Mouse (Mus musculus): Measurements from ENCODE around the gene Ctss. TPM values are rescaled to one million over a fixed set of nuclear protein-coding genes. Genes with fewer than 3 reads are reported as not detected.
A peak's percentile ranks its signal among the peaks of the same experiment; 100 is the strongest.

Ctss gene
- total RNA-seq (2021) = 10 to 100 TPM; 55.6 to 57.8 TPM

DNA sequence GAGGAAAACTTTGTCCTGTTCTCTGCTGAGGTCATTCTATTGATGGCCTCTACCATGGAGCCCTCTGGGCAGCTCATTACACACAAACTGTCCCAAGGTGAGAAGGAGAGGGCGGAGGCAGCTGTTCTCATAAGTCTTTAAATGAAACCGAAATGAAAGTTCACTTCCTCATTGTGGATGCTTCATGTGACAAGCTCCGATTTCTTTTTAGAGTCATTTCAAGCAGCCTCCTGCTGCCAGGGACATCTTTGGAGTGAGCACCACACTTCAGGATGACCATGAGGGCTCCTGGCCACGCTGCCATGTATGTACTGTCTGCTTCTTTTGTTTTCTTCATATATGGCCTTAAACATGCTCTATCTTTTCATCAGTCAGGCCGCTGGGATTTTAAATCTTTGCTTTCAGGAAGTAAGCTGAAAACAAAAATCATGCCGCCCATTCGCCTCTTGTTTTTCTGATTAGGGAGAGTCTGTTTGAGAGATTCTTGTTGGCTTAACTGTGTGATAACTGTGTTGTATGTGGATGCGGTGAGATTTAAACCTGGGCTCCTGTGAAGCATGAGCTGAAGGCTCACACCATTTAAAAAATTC lies at the start of gene Ctss:
Gene Ctss (plus strand): TSS at position 165 of the 590 bp plus-strand sequence.
- intact Hi-C loops (cut with DNase I) = no loop called here

DNA sequence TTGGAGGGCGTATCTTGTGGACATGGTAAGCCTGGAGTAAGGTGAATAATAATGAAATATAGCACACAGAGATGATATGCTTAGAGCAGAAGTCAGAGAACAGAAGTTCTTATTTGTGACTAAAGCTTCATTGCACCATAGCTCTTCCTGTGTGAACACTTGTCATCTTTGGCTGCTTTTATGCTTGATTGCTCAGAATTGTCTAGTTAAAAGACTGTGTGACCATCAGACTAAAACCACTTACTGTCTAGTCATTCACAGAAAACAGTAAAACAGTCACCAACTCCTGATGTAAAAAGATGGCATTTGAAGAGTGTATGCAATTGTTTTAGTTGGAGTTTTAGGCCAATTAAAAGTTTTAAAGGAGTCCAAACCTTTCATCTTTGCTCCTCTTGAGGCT lies 47.6 kb upstream of the Ctss start:
- intact Hi-C loops (cut with DNase I) = no loop called here
- DNase-seq (ENCODE audit: low spot score in 2 of 2) = no peak

More for the DNA sequence above, at the start of gene Ctss:
- DNase-seq (ENCODE audit: low spot score in 2 of 2) = no peak

DNA sequence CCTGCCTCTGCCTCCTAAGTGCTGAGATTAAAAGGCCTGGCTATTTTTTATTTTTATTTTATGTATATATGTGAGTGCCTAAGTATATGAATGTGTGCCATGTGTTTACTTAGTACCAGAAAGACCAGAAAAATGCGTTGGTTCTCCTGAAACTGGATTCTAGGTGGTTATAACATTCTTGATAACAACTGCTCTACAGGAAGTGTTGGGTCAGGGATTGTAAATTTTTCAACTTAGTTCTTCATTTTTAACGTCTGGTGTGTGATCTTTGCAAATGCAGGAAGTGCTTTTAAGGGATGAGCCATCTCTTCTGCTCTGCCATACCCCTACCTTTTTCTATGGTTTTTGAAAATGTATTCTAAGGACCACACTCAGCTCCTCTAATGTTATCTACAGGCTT lies 40.2 kb upstream of the Ctss start:
- intact Hi-C loops (cut with DNase I) = no loop called here
- no peak for DNase-seq (ENCODE audit: low spot score in 2 of 2)

DNA sequence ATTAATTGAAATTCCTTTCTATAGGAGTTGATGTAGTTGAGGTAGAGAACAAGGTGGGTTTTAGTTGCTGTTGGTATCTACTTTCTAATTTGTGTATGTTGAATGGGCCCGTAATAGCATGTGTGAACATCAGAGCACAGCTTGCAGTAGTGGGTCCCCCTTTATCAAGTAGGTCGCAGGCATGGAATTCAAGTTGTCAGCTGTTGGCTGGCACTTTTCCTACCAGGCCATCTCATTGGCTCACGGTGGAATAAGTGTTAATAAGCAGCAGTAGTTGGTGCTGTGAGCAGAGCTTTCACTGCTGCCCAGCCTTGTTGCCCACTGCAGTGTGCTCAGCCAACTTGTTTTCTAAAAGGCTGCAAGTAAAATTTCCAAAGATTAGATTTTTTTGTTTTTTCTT lies 37.9 kb upstream of the Ctss start:
- no peak for DNase-seq (ENCODE audit: low spot score in 2 of 2)
- intact Hi-C loops (cut with DNase I) = no loop called here

DNA sequence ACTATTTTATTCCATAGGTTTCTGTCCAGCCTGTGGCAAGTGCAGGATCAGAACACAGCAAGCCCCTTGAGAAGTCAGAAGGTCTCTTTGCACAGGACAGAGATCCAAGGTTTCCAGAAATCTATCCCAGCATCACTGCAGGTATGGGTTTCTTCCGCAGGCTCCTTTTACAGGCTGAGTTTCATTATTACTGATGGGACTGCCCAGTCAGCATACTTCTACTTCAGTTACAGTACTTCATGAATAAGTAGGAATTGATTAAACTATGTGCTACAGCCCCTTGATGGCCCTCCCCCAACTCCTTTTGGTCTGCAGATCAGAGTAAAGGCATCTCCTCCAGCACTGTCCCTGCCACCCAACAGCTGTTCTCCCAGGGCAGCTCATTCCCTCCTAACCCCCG lies 36.3 kb upstream of the Ctss start:
- intact Hi-C loops (cut with DNase I) = no loop called here
- no peak for DNase-seq (ENCODE audit: low spot score in 2 of 2)

DNA sequence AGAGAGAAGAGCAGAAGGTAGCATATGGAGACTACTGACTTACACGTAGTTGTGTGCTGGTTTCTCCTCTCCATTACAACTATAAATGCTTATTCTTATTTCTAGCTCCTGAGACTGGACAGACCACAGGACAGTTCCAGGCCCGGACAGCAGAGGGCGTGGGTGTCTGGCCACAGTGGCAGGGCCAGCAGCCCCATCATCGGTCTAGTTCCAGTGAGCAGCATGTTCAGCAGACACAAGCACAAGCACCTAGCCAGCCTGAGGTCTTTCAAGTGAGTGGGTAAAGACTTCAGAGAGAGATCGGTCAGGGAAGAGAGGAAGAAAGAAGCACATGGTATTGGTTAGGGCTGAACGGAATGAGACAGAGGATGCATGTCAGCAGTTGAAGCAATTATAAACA lies 32.2 kb upstream of the Ctss start:
- peak; percentile 32 to 53 for DNase-seq (ENCODE audit: low spot score in 2 of 2)

DNA sequence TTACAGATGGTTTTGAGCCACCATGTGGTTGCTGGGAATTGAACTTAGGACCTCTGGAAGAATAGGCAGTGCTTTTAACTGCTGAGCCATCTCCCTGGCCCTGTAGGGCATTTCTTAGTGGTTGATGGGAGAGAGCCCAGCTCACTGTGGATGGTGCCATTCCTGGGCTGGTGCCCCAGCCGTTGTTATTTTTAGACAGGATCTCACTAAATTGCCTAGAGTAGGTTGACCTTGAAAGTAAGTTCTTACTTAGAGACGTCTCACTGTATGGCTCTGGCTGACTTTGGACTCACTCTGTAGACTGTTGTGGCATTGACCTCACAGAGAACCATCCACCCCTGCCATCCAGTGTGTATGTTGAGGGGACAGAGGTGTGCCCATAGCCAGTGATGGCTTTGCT lies 28.4 kb upstream of the Ctss start:
- intact Hi-C loops (cut with DNase I) = no loop called here
- DNase-seq (ENCODE audit: low spot score in 2 of 2) = no peak

More for the DNA sequence above, 32.2 kb upstream of the Ctss start:
- intact Hi-C loops (cut with DNase I) = no loop called here

DNA sequence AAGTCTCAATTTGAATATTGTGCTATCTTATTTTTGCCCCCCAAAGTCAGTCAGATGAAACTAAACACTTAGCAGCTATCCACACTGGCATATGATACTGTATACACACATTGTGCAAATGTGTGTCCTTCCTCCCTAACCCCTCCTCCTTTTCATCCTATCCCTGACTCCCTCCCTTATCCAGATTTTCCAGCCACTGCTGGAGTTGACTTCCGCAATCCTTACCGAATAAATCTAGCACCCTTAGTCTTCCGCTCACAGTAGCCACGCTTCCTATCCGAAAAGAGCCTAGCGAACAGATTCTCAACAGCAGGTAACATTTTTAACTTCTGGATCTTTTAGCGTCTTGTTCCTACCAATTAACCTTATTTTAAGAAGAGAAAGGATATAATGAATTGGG lies 27.6 kb upstream of the Ctss start, which contains the start of gene Ctsk:
Gene Ctsk (plus strand): TSS at position 233 of the 400 bp plus-strand sequence.
- no peak for DNase-seq (ENCODE audit: low spot score in 2 of 2)

DNA sequence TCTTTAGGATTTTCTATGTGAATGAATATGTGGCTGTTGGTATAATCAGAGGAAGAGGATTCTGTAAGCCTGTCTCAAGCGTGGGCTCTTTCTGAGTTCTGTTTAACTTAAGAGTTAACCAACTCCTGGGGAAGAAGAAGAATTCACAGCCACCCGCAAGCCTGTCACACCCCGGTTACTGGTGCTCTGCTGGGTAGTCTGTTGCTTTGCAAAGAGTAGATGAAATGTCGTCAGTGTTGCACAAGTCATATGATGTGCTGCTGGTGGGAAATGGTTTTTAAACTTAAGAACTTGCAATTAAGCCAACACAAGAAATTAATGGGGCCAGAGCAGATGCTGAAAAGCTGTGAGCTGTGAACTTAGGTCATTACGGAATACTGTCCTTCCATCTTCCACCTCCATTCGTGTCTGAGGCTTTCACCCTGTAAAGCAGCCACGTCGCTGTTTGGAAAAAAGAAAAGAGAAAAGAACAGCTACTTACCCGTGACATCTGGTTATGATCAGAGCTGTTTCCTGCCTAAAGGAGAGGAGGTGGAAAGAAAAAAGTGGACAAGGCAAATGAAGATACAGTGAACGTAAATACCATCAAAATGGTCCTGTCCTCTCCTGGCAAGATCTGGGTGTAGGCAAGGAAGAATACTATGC lies 27.0 kb upstream of the Ctss start:
- peak; percentile 27 to 40 for DNase-seq (ENCODE audit: low spot score in 2 of 2)
- intact Hi-C loops (cut with DNase I) = no loop called here

More for the DNA sequence above, 27.6 kb upstream of the Ctss start, which contains the start of gene Ctsk:
- intact Hi-C loops (cut with DNase I) = no loop called here

DNA sequence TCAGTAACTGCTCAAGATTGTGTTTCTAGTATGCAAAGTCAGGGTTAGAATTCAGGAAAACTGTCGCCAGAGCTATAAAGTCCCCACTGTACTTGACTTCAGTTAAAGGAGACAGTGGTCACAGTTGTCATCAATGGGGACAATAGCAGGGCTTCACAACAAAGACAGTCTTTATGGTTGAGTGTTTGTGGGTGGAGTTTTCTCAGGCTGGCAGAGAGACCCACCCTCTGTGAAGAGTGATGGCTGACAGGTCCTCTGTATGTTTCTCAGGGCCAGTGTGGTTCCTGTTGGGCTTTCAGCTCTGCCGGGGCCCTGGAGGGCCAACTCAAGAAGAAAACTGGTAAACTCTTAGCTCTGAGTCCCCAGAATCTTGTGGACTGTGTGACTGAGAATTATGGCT lies 24.3 kb upstream of the Ctss start:
- DNase-seq (ENCODE audit: low spot score in 2 of 2) = no peak
- intact Hi-C loops (cut with DNase I) = no loop called here

DNA sequence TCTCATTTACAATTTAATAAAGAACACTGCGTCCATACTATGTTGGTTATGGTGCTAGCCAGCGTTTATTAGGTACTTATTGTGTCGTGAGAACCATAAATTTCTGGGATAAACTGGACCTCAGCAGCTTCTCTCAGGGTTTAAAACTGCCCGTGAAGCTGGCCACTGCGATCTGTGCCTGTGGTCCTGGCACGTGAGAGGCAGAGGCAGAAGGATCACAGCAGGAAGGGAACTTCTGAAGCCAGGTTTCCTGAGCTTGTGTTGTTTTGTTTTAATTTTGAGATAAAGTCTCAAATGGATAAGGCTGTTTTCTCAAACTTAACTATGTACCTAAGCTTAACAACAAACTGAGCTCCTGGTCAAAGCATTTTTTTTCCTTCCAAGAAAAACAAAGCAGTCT lies 17.2 kb upstream of the Ctss start:
- intact Hi-C loops (cut with DNase I) = no loop called here
- no peak for DNase-seq (ENCODE audit: low spot score in 2 of 2)

DNA sequence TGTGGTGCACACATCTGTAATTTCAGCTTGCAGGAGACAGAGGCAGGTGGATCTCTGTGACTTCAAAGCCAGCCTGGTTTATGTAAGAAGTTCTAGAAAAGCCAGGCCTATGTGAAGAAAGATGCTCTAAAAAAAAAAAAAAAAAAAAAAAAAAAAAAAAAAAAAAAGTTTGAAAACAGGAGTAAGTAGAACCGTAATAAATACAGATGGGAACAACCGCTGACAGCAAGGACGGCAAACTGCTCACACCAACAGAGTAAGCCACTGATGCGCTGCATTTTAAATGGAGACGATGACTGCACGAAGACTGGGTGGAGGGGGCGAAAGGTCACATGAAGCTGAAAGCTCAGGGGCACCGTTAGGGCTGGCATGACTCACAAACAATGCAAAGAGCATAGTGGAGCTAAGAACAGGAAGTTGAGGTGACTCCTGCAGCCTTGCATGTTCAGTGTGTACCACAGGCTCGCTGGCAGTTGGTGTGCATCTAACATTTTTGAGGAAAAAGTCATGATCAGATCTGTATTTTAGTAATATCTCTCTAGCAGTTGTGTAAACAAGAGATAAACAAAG lies 14.9 kb upstream of the Ctss start:
- DNase-seq (ENCODE audit: low spot score in 2 of 2) = no peak
- intact Hi-C loops (cut with DNase I) = loop anchor here (10.0 kb wide), 1 partner anchor 253 kb away; the partner anchor contains the start of gene Tars2

DNA sequence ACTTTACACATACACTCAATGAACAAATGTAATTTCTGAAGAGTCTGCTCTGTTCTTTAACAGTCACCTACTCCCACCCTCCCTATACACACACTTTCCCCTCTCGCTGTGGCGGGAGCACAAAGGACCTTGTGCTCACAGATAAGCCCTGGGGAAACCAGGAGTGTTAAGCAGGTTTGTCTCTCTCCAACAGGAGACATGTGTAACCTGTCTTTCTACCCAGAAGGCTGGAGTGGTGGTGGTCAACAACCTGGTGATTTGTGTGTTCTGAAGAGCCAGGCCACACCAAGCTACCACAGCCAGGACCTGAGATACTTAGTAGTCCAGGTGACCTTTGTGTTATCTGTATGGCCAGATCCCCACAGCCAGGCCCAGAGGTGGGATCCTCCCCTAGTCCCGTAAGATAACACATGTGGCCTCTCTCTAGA lies 10.0 kb upstream of the Ctss start:
- DNase-seq (ENCODE audit: low spot score in 2 of 2) = no peak
- intact Hi-C loops (cut with DNase I) = loop anchor here (1.0 to 10.0 kb wide), 2 partner anchors 72 to 248 kb away; partner anchors contain the start of genes Golph3l and Tars2

DNA sequence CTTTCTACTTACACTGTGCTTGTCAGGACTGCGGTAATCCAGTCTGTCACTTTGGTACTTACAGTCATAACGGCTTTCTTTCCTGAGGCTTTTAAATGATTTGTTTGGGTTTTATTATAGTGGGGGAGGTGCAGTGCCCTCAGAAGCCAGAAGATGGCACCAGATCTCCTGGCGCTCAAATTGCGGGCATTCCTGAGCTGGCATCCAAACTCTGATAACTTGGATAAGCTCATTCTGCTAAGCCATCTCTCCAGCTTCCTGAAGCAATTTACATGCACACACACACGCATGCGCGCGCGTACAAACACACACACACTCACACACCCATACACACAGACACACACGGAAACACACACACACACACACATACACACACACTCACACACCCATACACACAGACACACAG lies 9.1 kb upstream of the Ctss start:
- intact Hi-C loops (cut with DNase I) = loop anchor here (1.0 to 10.0 kb wide), 2 partner anchors 71 to 247 kb away; partner anchors contain the start of genes Golph3l and Tars2
- DNase-seq (ENCODE audit: low spot score in 2 of 2) = peak; percentile 46 to 69

DNA sequence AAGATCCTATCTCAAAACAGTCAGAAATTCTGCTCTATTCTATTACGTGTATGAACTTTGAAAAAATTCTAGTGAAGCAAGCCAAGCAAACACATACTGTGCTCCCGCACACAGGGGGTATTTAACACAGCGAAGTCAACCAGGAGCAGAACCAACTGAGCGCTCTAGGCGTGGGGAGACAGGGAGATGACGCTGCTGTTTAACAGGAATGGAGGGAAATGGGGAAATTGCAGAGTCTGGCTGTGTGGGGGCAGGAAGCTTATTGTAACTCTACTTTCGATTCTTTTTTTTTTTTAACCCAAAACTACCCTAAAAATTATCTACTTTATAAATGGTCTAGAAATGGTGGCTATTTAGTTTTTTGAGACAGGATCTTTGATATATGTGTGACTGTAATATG lies 7.7 kb upstream of the Ctss start:
- DNase-seq (ENCODE audit: low spot score in 2 of 2) = no peak
- intact Hi-C loops (cut with DNase I) = loop anchor here (10.0 kb wide), 1 partner anchor 246 kb away; the partner anchor contains the start of gene Tars2

DNA sequence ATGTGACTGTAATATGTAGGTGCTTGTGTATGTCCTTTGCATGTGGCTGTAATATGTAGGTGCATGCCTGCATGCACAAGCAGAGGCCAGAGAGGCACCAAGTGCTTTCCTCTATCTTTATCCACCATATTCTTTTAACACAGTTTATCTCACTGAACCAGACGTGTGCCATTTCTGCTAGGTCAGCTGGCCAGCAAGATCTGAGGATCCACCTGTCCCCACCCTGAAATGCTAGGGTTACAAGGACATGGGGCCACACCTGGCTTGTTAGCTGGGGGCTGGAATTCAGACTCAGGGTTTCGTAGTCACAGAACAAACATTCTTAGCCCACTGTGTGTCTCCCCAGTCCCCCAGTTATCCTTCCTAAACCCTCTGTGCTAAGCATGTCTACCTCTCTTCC lies 7.3 kb upstream of the Ctss start:
- intact Hi-C loops (cut with DNase I) = loop anchor here (10.0 kb wide), 1 partner anchor 245 kb away; the partner anchor contains the start of gene Tars2

DNA sequence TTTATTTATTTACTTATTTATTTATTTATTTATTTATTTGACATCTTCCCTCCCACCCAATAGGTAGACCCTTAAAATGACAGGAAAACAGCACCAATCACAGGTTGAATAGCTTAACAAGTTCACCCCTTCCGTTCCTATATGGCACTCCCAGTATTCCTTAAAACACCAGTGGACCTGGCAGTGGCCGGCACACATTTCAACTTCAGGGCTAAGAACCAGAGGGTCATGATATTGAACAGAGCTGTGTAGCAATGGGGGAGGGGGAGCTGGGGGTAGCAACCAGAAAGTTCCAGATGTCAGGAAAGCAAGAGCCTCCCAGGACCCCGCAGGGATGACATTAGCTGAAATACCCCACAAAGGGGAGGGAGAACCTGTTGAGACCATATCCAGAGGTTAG lies 6.5 kb upstream of the Ctss start:
- intact Hi-C loops (cut with DNase I) = no loop called here
- DNase-seq (ENCODE audit: low spot score in 2 of 2) = no peak

More for the DNA sequence above, 7.3 kb upstream of the Ctss start:
- DNase-seq (ENCODE audit: low spot score in 2 of 2) = no peak

DNA sequence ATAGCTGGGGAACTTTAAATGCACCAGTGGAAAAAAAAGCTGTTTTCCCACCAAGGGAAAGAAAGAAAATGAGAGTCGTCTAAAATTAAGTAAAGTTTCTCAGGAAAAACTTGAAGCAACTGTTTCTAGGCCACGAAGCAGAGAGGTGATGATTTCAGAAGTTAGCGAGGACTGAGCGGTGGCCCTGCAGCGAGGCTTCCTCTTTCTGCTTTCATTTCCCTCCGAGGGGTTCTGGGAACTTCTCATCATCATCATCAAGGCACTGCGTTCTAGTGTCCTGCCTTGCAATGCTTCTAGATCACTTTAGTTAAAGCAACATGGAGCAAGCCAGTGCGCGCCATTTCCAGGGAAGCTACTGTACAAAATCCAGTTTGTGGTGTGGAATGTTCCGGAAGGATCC lies 5.4 kb upstream of the Ctss start:
- no peak for DNase-seq (ENCODE audit: low spot score in 2 of 2)
- intact Hi-C loops (cut with DNase I) = no loop called here

DNA sequence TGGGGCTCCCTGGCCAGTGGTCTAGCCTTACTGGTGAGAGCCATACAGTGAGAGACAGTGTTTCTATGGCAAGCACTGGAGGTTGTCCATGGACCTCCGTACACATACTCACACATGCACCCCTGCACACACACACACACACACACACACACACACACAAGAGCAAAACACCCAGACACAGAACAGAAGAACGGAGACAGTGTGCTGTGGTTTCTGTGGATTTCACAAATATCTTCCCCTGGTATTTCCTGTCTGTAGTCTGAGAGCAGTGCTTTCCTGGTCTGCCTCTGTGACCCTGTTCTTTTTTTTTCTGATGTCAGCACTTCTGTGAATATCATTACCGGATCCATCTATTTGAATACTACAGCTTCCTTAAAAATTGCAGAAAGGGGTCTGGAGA lies 2.9 kb upstream of the Ctss start:
- no peak for DNase-seq (ENCODE audit: low spot score in 2 of 2)
- intact Hi-C loops (cut with DNase I) = no loop called here

DNA sequence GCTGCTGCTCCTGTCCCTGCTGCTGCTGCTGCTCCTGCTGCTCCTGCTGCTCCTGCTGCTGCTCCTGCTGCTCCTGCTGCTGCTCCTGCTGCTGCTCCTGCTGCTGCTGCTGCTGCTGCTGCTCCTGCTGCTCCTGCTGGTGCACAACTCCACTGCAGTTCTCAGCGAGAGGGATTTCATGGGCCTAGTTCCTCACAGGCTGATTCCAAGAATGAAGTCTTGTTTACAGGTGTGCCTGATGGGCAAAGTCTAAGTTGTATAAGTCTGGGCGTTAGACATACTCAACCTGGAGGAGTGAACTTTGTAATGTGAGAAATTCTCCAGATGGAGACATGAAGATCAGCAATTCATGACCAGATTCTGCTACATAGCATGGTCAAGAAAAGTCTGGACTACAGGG lies 1.9 kb upstream of the Ctss start:
- no peak for DNase-seq (ENCODE audit: low spot score in 2 of 2)
- intact Hi-C loops (cut with DNase I) = no loop called here

DNA sequence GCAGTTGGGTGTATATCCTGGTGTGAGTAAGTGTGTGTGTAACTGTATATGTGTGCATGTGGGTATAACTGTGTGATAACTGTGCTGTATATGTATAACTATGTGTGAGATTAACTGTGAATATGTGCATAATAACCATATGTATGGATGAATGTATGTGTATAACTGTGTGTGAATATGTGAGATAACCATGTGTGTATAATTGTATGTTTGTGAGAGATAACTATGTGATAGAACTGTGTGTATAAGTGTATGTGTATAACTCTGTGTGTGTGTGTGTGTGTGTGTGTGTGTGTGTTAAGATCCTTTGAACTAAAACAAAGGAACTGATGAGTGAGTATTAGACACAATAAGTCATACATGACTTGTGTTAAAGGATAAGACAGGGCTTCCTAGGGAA lies 475 bp upstream of the Ctss start:
- no peak for DNase-seq (ENCODE audit: low spot score in 2 of 2)
- intact Hi-C loops (cut with DNase I) = no loop called here

Data from left cerebral cortex, postnatal 36 days (tissue).